Mouse (Mus musculus) hindbrain, embryonic 16.5 days (tissue): Measurements from ENCODE around the gene Cnot1. TPM values are rescaled to one million over a fixed set of nuclear protein-coding genes. Genes with fewer than 3 reads are reported as not detected.

Experiments
- ATAC-seq: fragments of 200-750 bp; cut with Nextera tagmentation; 2 replicates; pipeline ENCODE4 v1.8.0; 2017; ENCODE audit warnings: moderate TSS enrichment, moderate library complexity
- H3K27ac ChIP-seq: fragments of 300-500 bp; sonication (generic); 2 replicates; pipeline ENCODE4 v1.5.1; 2014; ENCODE audit warnings: low read depth, mild to moderate bottlenecking, control low read depth, low read length, moderate library complexity
- H3K27me3 ChIP-seq: fragments of 300-500 bp; sonication (generic); replicated peaks from 2 replicates; pipeline ENCODE4 v1.6.1; 2014; ENCODE audit warnings: low read length; ENCODE audit not compliant: control insufficient read depth, insufficient read depth
- H3K36me3 ChIP-seq: fragments of 300-500 bp; sonication (generic); 2 replicates; pipeline ENCODE4 v1.6.1; 2014; ENCODE audit warnings: mild to moderate bottlenecking, low read length, moderate library complexity, mixed read lengths; ENCODE audit not compliant: control insufficient read depth, insufficient read depth
- H3K4me1 ChIP-seq: fragments of 300-500 bp; sonication (generic); 2 replicates; pipeline ENCODE4 v1.6.1; 2014; ENCODE audit warnings: low read depth, low read length; ENCODE audit not compliant: control insufficient read depth, insufficient read depth
- H3K4me2 ChIP-seq: fragments of 300-500 bp; sonication (generic); 2 replicates; pipeline ENCODE4 v1.6.1; 2014; ENCODE audit warnings: mild to moderate bottlenecking, low read length, control low read depth, moderate library complexity
- H3K4me3 ChIP-seq: fragments of 300-500 bp; sonication (generic); 2 replicates; pipeline ENCODE4 v1.5.1; 2014; ENCODE audit warnings: mild to moderate bottlenecking, low read length, control low read depth, moderate library complexity
- H3K9ac ChIP-seq: fragments of 300-500 bp; sonication (generic); 2 replicates; pipeline ENCODE4 v1.6.1; 2014; ENCODE audit warnings: low read depth, mild to moderate bottlenecking, control low read depth, low read length, moderate library complexity
- H3K9me3 ChIP-seq: fragments of 300-500 bp; sonication (generic); 2 replicates; pipeline ENCODE4 v1.6.1; 2014; ENCODE audit warnings: mild to moderate bottlenecking, low read length, moderate library complexity; ENCODE audit not compliant: control insufficient read depth
- WGBS: fragments of 180-500 bp; shearing (Covaris S2); extraction: QIAGEN DNeasy Blood & Tissue Kit; methylation state at CpG from one replicate; pipeline ENCODE4 v1.1.7; 2014; 5-methylcytosine and 5-hydroxymethylcytosine counted together
- polyA plus RNA-seq: library from polyadenylated mRNA; unstranded; fragments of >200 nt; fragmentation: Nextera tagmentation; extraction: Ambion mirVana; gene quantifications from 2 replicates; pipeline ENCODE4 v1.2.1, GENCODE M21; 2015

Gene Cnot1
- polyA plus RNA-seq, 1 experiment from 2014 or later, result 31.3 TPM

DNA sequence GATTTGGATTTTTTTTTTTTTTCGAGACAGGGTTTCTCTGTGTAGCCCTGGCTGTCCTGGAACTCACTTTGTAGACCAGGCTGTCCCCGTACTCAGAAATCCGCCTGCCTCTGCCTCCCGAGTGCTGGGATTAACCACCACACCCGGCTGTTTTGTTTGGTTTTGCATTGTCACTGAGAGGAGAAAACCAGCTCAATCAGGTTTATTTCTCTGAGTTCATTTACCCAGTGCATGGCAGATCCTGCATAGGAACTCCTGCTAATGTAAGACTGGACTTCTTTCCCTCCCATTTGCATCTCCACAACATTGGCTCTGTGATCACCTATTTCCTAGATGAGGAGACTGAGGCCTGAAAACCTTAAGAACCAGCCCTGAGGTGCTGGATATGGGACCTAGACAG lies 14.8 kb upstream of the Cnot1 start:
- Histone ChIP-seq H3K27ac (no peak overlapping the region), H3K27me3 (no peaks in the 10 kb centered on the region), H3K36me3 (no peaks in the 10 kb centered on the region), H3K9ac (no peak overlapping the region), H3K4me3 (no peak overlapping the region), H3K4me1 (no peaks in the 10 kb centered on the region), H3K9me3 (no peaks in the 10 kb centered on the region), H3K4me2 (no peak overlapping the region)
- WGBS, result 86% methylated on average over 5 of the region's 5 CpGs
- ATAC-seq, result no peak

DNA sequence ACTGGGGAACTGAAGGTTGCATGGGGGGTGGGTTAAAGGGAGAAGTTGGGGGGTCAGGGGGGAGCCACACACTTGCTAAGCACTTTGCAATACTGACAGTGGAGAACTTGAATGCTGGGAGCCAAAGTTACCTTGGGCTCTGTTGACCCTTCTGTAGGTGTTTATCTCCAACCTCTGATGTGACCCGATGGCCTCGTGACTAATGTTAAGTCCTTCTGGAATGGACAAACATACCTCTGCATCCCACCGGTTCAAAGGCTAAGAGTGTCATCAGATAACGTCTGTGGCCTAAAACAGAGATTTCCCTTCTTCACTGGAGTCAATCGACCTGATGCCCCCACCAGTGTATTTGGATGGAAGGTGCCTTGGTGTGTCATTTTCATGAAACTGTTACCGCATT lies 14.0 kb upstream of the Cnot1 start:
- Histone ChIP-seq H3K4me1 (no peaks in the 10 kb centered on the region), H3K9ac (no peak overlapping the region), H3K9me3 (no peaks in the 10 kb centered on the region), H3K4me2 (no peak overlapping the region), H3K36me3 (no peaks in the 10 kb centered on the region), H3K4me3 (no peak overlapping the region), H3K27me3 (no peaks in the 10 kb centered on the region), H3K27ac (no peak overlapping the region)
- WGBS, result 80% methylated on average over 6 of the region's 6 CpGs
- no peak for ATAC-seq

DNA sequence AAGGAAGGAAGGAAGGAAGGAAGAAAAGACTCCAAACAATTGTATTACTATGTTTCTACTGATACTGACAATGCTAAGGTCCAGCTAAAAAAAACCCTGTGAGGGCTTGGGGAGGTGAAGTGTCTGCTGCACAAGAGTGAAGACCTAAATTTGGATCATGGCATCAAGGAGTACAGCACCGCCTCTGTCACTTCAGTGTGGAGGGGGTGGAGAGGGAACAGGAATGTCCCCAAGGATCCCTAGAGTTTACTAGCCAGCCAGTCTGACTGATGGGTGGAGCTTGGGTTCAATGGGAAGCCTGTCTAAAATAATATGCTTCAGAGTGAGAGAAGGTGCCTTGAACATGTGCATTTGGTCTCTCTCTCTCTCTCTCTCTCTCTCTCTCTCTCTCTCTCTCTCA lies 10.9 kb upstream of the Cnot1 start:
- H3K36me3 ChIP-seq, result no peaks in the 10 kb centered on the region
- no peaks in the 10 kb centered on the region for H3K27me3 ChIP-seq
- WGBS, result 25% methylated on average over 1 of the region's 1 CpGs
- H3K4me1 ChIP-seq, result no peaks in the 10 kb centered on the region
- H3K4me3 ChIP-seq, result no peak overlapping the region
- no peak overlapping the region for H3K9ac ChIP-seq
- H3K27ac ChIP-seq, result no peak overlapping the region
- H3K9me3 ChIP-seq, result no peaks in the 10 kb centered on the region
- no peak for ATAC-seq
- H3K4me2 ChIP-seq, result no peak overlapping the region

DNA sequence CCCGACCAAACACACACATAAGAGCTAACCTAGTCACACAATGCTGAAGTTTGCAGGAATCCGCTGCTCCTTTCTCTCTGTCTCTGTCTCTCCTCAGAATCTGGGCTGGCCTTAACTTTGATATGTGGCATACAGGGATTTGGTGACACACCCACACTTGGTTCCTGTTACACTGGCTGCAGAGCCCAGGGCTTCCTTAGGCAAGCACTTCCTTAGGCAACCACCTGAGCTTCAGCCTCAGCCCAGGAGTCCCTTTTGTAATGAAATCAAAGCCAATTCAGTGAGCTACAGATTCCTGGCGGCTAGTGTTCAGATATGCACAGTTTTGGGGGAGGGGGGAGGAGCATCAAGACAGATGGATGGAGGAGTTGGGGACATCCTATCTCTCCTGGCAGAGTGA lies 10.3 kb upstream of the Cnot1 start:
- Histone ChIP-seq H3K4me2 (no peak overlapping the region), H3K27ac (no peak overlapping the region), H3K4me1 (no peaks in the 10 kb centered on the region), H3K4me3 (no peak overlapping the region), H3K36me3 (no peaks in the 10 kb centered on the region), H3K9ac (no peak overlapping the region), H3K27me3 (no peaks in the 10 kb centered on the region), H3K9me3 (no peaks in the 10 kb centered on the region)
- no peak for ATAC-seq
- WGBS, result 60% methylated on average over 3 of the region's 3 CpGs

DNA sequence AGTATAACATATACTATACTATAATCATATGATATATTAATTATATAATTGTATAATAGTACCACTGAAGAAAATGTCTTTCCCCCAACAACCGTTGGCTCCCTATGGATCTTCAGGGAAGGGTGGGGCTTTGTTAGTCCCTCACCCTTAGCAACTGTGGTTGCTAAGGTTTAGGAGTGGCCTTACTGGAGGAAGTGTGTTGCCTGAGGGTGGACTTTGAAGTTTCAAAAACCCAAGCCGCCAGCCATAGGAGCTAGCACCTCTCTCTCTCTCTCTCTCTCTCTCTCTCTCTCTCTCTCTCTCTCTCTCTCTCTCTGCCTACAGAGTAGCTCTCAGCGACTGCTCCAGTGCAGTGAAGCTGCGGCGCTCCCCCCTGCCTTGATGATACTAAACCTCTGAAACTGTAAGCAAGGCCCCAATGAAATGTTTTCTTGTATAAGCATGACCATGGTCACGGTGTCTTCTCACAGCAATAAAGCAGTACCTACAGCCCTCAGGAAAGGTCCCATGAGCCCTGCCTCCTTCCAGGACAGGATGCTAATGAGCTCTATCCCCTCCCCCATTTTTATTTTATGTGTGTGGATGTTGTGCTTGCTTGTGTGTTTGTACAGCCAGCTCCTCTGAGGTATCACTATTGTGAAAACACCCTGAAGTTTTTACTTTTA lies 8.9 kb upstream of the Cnot1 start:
- no peak for ATAC-seq
- Histone ChIP-seq H3K4me3 (no peak overlapping the region), H3K9ac (no peak overlapping the region), H3K4me1 (no peaks in the 10 kb centered on the region), H3K27ac (no peak overlapping the region), H3K9me3 (no peaks in the 10 kb centered on the region), H3K4me2 (no peak overlapping the region), H3K27me3 (no peaks in the 10 kb centered on the region), H3K36me3 (no peaks in the 10 kb centered on the region)
- WGBS, result 50% methylated on average over 6 of the region's 6 CpGs

DNA sequence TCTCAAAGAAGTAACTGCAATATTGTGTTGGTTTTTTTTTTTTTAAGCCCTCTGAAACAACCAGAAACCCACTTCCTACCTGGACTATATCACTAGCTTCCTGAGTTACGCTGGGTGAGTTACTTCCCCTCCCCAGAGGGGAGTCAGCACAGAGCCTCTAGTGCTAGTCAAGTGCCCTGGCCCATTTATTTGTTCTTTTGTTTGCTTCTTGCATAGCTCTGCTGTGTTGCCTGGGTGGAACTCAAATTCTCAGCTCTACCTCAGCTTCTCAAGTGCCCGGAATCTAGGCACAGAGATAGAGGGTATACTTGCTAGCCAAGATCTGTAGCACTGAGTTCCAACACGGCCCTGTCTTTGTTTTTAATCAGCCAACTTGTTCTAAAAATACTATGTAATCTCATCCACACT lies 2.9 kb upstream of the Cnot1 start:
- Histone ChIP-seq H3K9ac (no peak overlapping the region), H3K27me3 (no peaks in the 10 kb centered on the region), H3K4me2 (no peak overlapping the region), H3K4me1 (peaks cover 9% of the 10 kb centered on the region), H3K4me3 (no peak overlapping the region), H3K9me3 (no peaks in the 10 kb centered on the region), H3K27ac (no peak overlapping the region), H3K36me3 (no peaks in the 10 kb centered on the region)
- 64% methylated on average over 3 of the region's 3 CpGs for WGBS
- ATAC-seq, result no peak

- H3K27me3 ChIP-seq, result no peaks in the 10 kb centered on the region
- no peak overlapping the region for H3K27ac ChIP-seq
- no peak overlapping the region for H3K9ac ChIP-seq
- no peak overlapping the region for H3K4me3 ChIP-seq
- peaks cover 9% of the 10 kb centered on the region for H3K4me1 ChIP-seq
- H3K9me3 ChIP-seq, result no peaks in the 10 kb centered on the region
- H3K4me2 ChIP-seq, result no peak overlapping the region
- ATAC-seq, result no peak
- no peaks in the 10 kb centered on the region for H3K36me3 ChIP-seq
- 87% methylated on average over 5 of the region's 5 CpGs for WGBS
Measured at GRCm38 (mm10) chr8:95809116-95809515, 1.9 kb upstream of the Cnot1 start.

GRCm38 (mm10) chr8:95808631-95809030 lies 1.4 kb upstream of the Cnot1 start:
- WGBS, result 93% methylated on average over 4 of the region's 4 CpGs

GRCm38 (mm10) chr8:95807861-95808260 lies 597 bp upstream of the Cnot1 start:
- Histone ChIP-seq H3K27me3 (no peaks in the 10 kb centered on the region), H3K4me1 (peaks cover 9% of the 10 kb centered on the region), H3K9me3 (no peaks in the 10 kb centered on the region), H3K4me2 (peak overlapping the region; percentile 69), H3K36me3 (no peaks in the 10 kb centered on the region), H3K9ac (peak overlapping the region; percentile 60), H3K27ac (peak overlapping the region; percentile 90), H3K4me3 (peak overlapping the region; percentile 90)
- 0% methylated on average over 20 of the region's 20 CpGs for WGBS
- ATAC-seq, result peak; percentile 94

More at GRCm38 (mm10) chr8:95808631-95809030, 1.4 kb upstream of the Cnot1 start:
- no peak overlapping the region for H3K4me3 ChIP-seq
- no peak overlapping the region for H3K9ac ChIP-seq
- no peaks in the 10 kb centered on the region for H3K27me3 ChIP-seq
- H3K27ac ChIP-seq, result no peak overlapping the region
- H3K9me3 ChIP-seq, result no peaks in the 10 kb centered on the region
- no peak overlapping the region for H3K4me2 ChIP-seq
- no peak for ATAC-seq
- H3K36me3 ChIP-seq, result no peaks in the 10 kb centered on the region
- H3K4me1 ChIP-seq, result peaks cover 9% of the 10 kb centered on the region
